Mouse (Mus musculus) layer of hippocampus, adult 2 months (tissue): ENCODE measurements at regions not wholly inside any gene's neighbourhood (a gene's known extent, or its start where the extent isn't known, plus 50 kb on each side); places are given as distances from the start of the nearest gene placed in this dataset.
"Not testable (repeated sequence)": the region's sequence is repeated elsewhere in the genome, so short reads cannot be mapped to it uniquely, and the experiment has no call there.

Experiments used
- DNase-seq, 2 experiments: peaks; one replicate each; pipeline ENCODE4 v3.0.0; 2022; ENCODE audit warnings: low spot score in 2 of 2
- H3K27ac ChIP-seq: fragments of 200-600 bp; 2 replicates; pipeline ENCODE4 v1.8.1; 2022
- H3K4me3 ChIP-seq: fragments of 200-600 bp; 2 replicates; pipeline ENCODE4 v1.8.1; 2022; ENCODE audit warnings: mild to moderate bottlenecking
- CTCF ChIP-seq: fragments of 200-600 bp; conservative IDR thresholded peaks from 2 replicates; pipeline ENCODE4 v1.8.1; 2022; ENCODE audit warnings: antibody characterized with exemption, mild to moderate bottlenecking, moderate library complexity

- Histone ChIP-seq H3K4me3 (no peak overlapping the region), H3K27ac (peak overlapping the region; percentile 28)
- DNase-seq = peak; percentile 72 to 75
- TF ChIP-seq CTCF = peak; percentile 91
Observed at GRCm38 (mm10) chr11:40469080-40469705, 225.8 kb downstream of the Mat2b start.

GRCm38 (mm10) chr11:40456571-40456970 lies 238.4 kb downstream of the Mat2b start:
- peak in 1 of 2 experiments; percentile 13 for DNase-seq
- Histone ChIP-seq H3K27ac (no peak overlapping the region), H3K4me3 (no peak overlapping the region)
- no peak for TF ChIP-seq CTCF

- not testable (repeated sequence) for DNase-seq, H3K4me3 ChIP-seq, H3K27ac ChIP-seq
Observed at GRCm38 (mm10) chr11:40454994-40455393, 240.0 kb downstream of the Mat2b start.

DNA sequence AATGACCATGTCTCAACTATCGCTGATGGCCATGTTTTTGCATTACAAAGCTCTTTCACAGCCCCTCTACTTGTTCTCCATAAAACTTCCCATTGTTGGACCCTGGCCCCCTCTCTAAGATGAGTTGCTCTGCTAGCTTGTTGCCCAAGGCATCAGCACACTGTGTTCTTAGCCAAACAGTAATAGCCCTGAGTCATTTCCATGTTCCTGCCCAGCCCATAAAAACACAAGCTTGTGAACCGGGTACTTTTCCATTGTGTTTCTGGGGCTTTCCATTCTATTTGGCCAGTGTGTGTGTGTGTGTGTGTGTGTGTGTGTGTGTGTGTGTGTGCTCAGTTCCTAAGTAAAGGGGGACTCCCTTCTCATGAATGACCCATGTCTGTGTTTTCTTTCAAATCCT lies 248.2 kb downstream of the Mat2b start:
- Histone ChIP-seq H3K4me3 (no peak overlapping the region), H3K27ac (no peak overlapping the region)
- DNase-seq = no peak
- TF ChIP-seq CTCF = no peak

GRCm38 (mm10) chr11:40434002-40434401 lies 261.0 kb downstream of the Mat2b start:
- Histone ChIP-seq H3K27ac (no peak overlapping the region), H3K4me3 (no peak overlapping the region)
- no peak for DNase-seq
- no peak for TF ChIP-seq CTCF

DNA sequence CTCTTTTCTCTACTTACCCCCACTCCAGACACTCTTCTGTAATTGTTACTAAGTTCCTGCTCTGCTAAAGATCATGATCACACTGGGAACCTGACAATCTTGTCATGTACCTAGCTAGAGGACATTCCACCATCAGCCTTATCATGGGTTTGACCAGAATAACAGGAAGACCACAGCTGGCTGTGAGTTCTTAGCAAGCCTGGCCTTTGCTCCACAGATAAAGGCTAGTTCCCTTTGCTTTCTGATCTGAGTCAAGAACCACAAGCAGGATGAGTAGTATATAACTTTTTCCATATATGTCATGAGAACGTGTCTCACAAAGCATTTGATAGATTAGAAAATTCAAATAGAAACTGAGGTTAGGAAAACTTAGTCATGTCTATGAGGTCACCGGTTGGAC lies 266.1 kb downstream of the Mat2b start:
- no peak for DNase-seq
- Histone ChIP-seq H3K4me3 (no peak overlapping the region), H3K27ac (no peak overlapping the region)
- TF ChIP-seq CTCF = no peak

- no peak overlapping the region for H3K4me3 ChIP-seq
- no peak overlapping the region for H3K27ac ChIP-seq
- no peak for DNase-seq
- TF ChIP-seq CTCF = no peak
Observed at GRCm38 (mm10) chr11:40424316-40424715, 270.7 kb downstream of the Mat2b start.

DNA sequence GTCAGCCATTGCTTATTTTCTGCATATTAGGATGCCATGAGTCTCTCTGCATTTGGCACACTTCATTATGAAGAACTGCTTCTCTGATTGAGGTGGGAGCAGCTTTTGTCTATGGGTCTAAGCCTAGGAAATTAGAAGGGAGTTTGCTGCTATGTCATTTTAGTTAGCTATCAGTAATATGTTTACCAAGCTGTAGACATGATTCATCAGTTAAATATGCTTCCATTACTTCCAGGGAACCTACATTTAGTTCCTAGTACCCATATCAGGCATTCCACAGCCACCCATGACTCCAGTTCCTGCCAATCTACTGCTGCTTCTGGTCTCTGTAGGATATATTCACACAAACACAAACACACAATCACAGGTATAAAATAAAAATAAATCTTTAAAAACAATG lies 287.4 kb downstream of the Mat2b start:
- no peak for TF ChIP-seq CTCF
- H3K4me3 ChIP-seq = no peak overlapping the region

DNA sequence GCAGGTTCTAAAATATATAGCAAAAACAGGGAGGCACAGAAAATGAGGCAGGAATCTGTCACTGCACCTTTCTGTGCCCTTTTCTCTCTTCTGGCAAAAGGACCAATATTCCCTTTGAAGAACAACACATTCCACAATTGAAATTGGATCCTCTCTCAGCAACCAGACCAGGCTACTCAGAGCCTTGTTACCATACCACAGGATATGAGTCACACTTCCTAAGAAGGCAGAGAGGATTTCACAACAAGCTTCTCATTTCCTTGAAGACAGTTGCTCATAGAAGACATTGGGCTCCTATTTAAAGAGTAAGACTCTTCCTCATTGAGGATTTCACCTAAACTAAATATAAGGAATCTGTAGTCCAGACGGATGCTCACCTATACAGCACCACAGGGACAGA lies 292.8 kb downstream of the Mat2b start:
- Histone ChIP-seq H3K27ac (no peak overlapping the region), H3K4me3 (no peak overlapping the region)
- no peak for TF ChIP-seq CTCF
- DNase-seq = no peak

More for the DNA sequence above, 287.4 kb downstream of the Mat2b start:
- DNase-seq = no peak
- H3K27ac ChIP-seq = no peak overlapping the region

DNA sequence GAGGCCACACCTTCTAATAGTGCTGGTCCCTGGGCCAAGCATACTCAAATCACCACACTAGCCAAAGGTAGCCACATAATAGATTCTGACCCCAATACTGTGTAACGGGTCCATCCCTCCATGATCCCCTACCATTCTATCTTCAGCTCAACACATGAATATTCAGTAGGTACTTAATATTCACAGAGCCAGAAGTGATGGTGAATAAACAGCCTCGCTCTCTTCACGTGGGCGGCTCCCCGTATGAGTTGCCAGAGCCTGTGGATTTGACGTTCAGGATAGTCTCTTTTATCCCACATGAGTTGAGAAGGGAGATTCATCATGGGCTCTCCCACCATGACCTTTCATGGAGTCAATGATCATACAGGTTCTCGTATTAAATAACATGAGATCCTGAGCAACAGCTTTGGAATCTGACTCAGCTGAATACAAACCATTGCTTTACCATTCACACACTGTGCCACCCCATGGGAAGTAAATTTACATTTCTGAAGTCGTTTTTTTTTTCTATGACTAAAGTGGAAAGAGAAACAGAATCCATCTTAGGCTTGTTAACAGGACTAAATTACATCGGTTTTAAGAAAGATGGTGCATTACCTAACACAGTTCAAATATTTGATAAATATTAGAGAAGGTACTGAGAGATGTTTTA lies 297.4 kb downstream of the Mat2b start:
- peak; percentile 20 to 27 for DNase-seq
- Histone ChIP-seq H3K4me3 (no peak overlapping the region), H3K27ac (no peak overlapping the region)
- no peak for TF ChIP-seq CTCF

DNA sequence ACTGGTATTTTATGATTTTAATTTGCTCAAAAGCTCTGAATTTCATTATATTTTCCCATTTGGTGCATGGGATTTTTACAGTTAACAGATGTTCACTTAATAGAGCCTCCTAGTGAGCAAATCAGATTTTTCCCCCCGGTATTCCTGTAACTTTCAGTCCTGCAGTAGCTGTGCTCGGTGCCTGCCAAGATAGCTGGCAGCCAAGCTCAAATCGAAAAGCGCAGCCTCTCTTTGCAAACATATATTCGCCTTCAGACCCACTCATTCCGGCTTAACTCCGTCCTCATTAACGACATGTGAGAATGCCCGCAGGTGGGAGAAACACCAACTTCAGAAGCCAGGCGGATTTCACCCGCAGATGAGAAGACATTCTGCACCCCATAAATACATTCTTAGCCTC lies 299.7 kb downstream of the Mat2b start:
- Histone ChIP-seq H3K27ac (peak overlapping the region; percentile 69), H3K4me3 (no peak overlapping the region; the same call in 1 of the 2 replicates)
- no peak for TF ChIP-seq CTCF
- DNase-seq = peak; percentile 24 to 53

- Histone ChIP-seq H3K4me3 (peak overlapping the region; percentile 5; the same call in 1 of the 2 replicates), H3K27ac (peak overlapping the region; percentile 69)
- no peak for DNase-seq
- TF ChIP-seq CTCF = no peak
Observed at GRCm38 (mm10) chr11:40394864-40395266, 300.1 kb downstream of the Mat2b start.

DNA sequence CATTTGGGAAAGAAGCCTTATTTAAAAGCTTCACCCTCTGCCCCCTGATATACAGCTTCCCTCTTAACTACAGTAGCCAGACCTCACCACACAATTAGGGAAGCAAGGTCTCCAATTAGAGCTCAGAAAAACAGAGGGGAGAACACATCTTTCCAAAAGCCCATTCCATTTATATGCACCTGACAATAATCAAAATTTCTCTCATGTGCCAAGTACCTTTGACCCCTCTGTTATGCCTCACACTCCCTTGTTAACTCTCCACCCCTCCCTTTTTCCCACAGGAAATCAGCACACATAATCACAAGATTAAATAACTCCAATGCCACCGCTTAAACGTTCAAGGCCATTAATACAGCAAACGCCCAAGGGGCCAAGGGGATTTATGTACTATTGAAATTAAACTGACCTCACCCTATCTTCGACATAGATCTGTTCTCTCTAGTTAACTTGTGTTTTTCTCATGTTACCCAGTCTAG lies 300.7 kb downstream of the Mat2b start:
- Histone ChIP-seq H3K27ac (peak overlapping the region; percentile 69; the same call in 1 of the 2 replicates), H3K4me3 (no peak overlapping the region)
- no peak for DNase-seq
- no peak for TF ChIP-seq CTCF

- Histone ChIP-seq H3K27ac (no peak overlapping the region), H3K4me3 (no peak overlapping the region)
- DNase-seq = no peak
- no peak for TF ChIP-seq CTCF
Observed at GRCm38 (mm10) chr11:40380696-40381095, 314.3 kb downstream of the Mat2b start.
